Mouse (Mus musculus): Measurements from ENCODE around the gene Rora.

Rora gene

DNA sequence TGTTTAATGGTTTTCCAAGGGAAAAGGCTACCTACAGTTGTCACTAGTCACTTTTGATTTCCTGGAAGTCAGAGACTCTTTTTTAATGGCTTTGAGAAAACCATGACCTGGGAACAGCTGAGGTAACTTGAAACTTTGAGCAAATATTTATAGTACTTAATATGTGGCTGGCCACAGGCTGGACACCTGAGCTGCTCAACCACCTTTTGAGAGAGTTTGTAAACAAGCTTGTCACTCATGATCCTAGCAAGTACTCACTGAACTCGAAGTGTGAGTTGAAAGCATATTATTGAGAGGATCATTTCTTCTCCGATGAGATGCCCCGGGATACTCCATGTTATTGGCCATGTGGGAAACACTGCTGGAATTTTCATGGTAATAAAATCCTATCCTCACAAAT, 353.1 kb downstream of the Rora start:
- no peak for DNase-seq (ENCODE audit: low spot score in 2 of 2)

DNA sequence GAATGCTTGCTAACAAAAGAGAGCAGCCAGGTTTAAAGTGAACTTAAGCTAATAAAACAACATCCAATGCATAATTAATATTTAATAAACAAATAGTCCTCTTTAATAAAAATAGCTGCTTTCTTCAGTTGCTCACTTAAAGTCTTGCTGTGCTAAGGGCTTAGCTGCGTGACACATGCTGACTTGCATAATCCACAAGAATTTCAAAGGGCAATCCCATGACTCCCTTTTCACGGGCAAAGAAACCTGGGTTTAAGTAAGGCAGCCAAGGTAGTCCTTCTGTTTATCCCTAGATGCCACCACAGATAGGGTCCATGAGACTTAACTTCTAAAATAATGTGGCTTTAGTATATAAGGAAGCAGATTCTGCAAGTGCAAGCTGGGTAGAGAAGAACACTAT, 355.1 kb downstream of the Rora start:
- DNase-seq (ENCODE audit: low spot score in 2 of 2), result no peak

DNA sequence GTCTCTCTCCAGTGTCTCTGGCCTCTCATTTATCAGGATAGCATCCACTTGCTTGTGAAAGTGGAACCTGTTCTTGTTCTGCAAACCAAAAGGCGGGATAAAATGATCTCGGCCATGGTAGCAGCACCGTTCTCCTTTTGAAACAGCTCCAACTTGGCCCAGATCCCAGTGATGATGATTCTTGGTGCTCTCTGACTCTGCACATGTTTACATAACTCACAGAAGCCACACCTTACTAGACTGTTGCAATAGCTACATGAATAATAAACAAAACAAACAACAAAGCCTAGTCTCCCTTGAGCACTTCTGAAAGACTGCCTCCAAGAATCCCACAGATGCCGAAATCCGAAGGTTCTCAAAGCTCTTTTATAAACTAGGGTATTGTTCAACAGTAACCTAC, 357.3 kb downstream of the Rora start:
- DNase-seq (ENCODE audit: low spot score in 2 of 2), result peak; percentile 19 to 52

DNA sequence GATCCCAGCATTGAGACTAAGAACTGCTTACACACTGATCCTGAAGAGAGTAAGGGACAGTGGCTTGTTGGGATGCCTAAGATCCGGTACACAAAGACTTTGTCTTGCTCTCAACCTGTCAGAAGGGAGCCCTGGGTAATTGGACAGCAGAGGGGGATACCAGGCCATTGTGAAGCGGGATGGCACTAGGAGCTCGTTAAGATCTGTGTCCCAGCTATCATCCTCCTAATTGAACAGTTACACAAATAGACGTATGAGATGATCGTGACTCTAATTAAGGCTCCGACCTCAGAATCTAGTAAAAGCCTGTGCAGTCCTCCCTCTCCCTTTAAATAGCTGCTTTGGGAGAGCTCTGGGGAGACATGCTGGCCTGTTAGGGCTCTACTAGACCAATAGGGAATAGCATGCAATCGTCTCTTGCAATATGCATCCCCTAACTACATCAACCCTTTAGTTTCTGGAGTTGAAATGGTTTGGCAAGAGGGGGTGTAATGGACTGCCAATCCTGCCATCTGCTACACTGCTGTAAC, 359.7 kb downstream of the Rora start:
- no peak for DNase-seq (ENCODE audit: low spot score in 2 of 2)

DNA sequence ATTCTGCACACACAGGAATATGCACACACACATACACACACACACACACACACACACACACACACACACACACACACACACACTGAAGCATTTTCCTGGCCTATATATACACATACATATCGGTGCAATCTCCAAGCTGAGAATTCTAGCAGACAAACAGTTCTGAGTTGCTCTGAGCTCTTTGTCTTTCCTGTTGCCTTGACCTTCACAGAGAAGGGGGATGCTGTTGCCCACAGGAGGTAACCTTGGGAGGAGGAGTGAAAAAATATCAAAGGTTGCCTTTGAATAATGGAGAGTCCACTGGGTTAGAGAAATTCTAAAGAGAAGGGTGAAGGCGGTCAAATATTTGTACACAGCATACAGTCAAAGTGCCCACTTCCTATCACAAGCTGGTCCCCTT, 360.6 kb downstream of the Rora start:
- no peak for DNase-seq (ENCODE audit: low spot score in 2 of 2)

DNA sequence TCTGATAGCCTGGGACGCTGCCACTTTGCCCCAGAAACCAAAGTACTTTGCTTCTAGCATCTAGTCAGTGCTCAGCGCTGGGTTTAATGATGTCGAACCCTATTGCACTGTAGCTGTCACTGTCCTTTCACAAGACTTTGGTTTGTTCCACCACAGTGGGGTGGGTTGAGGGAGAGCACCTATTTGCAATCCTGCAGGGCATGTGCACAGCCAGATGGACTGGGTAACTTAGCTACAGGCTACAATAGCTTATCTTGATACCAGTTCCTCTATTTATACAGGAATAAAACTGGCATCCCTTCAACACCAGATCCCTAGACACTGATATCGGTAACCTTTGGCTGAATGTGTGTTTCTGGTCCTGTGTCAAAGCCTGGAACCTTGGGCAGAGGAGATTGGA, 366.8 kb downstream of the Rora start:
- DNase-seq (ENCODE audit: low spot score in 2 of 2), result no peak

DNA sequence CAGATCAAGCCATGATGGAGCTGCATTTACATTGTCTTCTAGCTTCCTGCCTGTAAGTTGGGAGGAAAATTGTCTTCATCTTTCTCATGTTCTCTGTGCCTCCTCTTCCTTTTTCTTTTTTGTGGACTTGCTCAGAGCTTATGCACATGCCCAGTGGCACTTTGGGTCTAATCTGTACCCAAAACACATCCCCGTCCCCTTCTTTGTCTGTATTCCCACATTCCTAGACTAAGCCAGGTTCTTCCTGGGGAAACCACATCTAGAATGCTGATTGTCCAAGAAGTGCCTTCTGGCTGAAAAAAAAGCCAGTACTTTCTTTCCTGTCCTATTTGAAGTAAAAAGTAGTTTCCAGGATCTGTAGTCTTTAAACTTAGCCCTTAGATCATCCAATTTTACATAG, 367.9 kb downstream of the Rora start:
- DNase-seq (ENCODE audit: low spot score in 2 of 2), result no peak

DNA sequence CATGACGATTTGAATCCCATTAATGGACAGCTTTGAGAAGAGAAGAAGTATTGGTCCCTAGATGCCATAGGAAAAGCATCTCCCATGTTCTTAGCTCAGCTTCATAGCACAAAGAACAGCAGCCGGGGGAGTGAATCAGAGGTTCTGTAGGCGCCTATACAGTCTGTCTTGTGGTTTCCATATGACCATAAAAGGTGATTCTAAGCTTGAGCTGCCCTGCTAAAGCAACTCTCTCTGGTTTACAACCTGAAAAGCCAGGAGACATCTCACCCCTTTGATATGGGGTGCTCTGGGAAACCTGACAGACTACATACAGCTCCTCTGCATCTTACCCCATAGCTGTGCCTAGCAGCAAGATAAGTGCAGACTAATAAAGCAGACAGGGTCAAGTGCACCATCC, 369.7 kb downstream of the Rora start:
- DNase-seq (ENCODE audit: low spot score in 2 of 2), result no peak

DNA sequence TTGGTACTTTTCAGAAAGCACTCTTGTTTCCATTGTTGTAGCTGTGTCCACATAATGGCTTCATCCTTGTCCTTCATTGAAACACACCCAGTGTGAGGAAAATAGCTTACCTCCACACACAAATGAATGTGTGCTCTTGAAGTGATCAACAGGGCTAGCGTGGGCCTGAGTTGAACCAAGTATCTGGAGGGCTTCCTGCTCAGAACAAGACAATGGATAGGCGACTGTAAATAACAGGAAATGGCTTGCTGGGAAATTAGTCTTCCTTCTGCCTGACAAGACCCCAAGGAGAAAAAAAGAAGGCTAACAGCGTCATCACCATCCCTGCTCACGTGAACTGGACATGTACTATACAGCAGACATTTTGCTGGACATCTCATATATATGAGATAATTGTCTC, 374.6 kb downstream of the Rora start:
- DNase-seq (ENCODE audit: low spot score in 2 of 2), result no peak

DNA sequence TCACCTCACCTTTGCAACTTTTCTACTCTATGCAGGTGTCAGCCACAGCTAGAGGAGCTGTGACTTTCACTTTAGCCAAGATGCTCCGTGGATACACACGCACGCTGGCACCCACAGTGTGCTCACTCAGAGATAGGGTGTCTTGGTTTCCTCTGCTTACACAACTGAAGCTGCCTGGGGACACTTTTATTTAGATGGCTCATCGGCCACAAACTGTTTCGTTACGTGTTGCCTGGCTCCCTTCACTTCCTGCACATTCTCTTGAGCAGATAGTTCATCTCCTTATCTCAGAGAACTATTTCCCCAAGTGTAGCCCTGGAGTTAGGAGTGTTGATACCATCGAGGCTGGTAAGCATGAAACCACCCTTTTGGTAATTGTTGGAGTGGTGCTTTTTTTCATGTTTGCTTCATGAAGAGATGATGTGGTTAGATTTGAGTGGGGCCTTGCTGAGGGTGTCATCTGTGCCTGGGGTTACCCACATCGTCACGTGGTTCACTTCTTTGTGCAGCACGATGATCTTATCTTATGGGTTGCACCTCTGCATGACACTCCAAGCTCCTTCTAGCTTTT, 380.8 kb downstream of the Rora start:
- DNase-seq (ENCODE audit: low spot score in 2 of 2), result no peak

DNA sequence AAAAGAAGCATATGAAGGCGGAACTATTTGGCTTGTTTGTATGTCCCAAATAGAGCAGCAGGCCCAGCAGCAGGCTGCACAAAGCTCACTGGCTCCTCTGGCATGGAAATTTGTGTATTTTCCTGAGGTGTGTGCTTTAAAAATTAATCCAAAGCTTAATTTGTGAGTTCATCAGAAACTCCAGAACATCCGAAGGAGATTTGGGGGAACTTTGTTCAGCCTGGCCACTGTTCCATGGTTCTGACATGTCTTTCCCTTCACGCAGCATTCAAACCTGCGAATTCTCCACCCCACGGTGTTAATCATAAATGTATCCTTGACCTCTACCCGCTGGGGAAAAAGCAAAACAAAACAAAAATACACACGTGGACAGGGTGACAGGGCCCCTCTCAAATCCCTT, 381.9 kb downstream of the Rora start:
- no peak for DNase-seq (ENCODE audit: low spot score in 2 of 2)

DNA sequence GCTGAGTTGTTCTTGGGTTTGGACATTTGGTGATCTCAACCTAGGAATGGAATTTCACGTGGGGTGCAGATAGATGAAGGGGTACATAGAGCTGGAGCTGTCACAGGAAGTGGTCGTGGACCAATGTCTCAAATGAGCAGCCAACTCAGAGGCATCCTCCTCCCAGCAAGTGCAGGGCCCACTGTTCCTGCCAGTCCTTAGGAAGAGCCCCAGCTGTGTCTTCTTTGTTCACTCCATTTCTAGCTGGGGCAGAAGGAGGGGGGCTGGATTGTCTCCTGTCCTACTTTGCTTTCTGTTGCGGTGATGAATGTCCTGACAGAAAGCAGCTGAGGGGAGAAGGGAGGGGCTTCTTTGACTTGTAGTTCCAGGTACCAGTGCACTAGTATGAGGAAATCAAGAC, 382.7 kb downstream of the Rora start:
- no peak for DNase-seq (ENCODE audit: low spot score in 2 of 2)

DNA sequence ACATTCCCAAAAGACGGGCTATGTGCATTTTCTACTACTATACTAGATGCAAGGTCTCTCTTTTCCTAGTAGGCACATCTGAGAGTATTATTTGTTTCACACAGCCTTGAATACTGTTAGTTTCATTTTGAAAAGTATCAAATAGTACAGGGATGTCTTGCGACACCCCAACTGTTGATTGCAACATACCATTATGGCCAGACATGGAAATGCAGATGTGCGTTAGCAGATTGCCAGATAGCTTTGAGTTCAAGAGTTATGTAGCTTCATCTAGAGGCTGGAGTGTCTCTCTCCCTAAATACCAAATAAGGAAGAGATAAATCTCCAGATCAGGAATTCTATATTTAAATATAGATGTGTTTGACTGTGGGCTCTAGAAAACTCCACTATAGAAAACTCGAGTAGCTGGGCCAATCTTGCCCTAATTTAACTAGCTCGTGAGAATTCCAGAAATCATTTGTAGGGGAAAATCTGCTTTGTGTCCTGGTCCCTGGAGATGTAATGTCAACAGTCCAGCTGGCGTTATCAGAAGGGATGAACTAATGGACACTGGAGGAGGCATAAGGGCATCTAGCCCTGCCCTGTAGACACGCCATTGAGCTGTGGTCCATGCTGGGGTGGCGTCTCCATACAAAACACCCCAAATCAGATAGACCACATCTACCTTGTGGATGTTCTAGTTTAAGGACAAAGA, 390.5 kb downstream of the Rora start:
- DNase-seq (ENCODE audit: low spot score in 2 of 2), result peak in 1 of 2 experiments; percentile 31

DNA sequence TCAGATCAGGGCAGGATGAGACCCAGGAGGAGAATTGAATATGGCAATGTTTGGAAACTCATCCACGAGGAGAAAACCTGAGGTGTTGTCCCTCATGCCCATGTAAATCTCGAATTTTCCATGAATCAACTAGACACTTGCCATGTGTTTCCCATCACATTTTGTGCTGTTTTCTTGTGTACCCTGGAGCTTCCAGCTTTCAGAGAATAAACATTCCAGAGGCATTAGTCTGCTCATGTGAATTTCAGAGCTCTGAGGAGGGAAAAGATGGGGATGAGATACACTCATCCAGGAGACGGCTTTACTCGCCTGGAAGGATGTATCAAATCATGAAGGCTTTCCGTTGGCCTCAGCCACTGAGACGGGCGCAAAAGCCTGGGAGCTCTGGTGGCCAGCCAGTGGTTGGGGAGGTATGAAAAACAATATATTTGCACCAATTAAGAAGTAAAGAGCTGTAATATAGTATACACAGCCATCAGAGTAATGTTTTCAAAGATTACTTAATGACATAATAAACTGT, 391.1 kb downstream of the Rora start:
- DNase-seq (ENCODE audit: low spot score in 2 of 2), result no peak

DNA sequence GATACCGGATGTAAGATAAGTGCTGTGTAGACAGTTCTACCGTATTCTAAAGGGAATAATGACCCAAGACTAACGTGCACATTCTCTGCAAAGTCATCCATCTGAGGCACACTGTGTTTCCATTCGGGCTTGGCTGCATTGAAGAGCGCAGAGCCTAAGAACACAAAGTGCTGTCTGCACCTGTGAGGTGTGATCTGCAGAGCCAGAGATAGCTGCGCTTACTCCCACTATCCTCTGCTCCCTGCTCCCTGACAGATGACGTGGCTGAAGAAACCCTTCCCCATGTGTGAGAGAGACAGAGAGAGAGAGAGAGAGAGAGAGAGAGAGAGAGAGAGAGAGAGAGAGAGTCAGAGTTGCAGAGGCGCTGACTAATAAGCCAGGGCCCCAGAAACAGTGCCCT, 392.3 kb downstream of the Rora start:
- DNase-seq (ENCODE audit: low spot score in 2 of 2), result no peak

DNA sequence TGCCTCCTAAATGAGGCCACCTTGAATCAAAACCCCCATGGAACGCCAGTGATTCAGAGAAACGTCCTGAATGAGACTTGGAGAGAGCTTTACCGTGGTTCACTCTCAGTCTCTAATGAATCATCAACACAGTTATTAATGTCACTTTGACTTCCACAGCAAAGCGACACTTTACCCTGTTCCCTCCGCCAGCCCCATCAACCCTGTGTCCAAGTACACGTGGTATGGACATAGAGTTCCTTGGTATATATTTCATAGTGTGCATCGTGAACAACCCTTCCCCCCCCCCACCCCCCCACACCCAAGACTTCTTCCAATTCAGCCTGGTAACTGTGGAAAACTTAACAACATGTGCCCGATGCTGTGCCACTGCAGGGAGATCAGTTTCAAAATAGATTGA, 397.3 kb downstream of the Rora start:
- DNase-seq (ENCODE audit: low spot score in 2 of 2), result no peak

DNA sequence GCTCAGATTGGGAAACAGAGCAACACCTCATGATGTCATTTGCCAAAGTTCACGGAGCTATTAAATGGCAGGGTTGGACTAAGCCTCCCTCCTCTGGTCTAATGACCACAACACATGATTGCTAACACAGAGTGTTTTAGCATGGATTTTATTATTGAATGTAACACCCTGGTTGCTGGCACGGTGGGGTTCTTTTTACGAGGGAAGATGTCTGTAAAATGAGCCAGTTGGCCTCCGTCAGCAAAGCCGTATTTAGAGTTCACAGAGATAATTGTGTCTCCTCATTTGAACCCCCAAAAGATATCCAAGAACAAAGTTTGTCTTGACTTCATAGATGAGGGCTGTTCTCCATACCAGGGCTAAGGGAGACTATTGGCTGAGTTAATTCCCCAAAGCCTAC, 398.3 kb downstream of the Rora start:
- peak in 1 of 2 experiments; percentile 22 for DNase-seq (ENCODE audit: low spot score in 2 of 2)

DNA sequence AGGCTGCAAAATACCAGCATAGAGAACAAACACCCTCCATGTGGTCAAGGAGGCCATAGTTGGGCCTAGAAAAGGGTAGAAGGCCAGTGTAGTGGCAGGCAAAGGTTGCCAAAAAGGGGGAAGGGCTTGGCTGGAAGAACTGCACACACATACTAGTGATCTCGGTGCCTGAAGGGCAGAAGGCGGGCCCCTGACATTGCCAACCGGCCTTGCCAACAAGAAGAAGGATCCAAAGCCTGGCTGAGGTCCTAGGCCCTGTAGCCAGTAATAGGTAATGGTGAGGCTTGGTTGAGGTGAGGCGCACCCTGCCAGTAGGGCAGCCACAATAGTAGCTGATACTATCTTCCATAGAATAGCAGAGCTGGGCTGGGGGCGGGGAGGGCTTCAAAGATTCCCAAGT, 401.7 kb downstream of the Rora start:
- DNase-seq (ENCODE audit: low spot score in 2 of 2), result peak in 1 of 2 experiments; percentile 54

DNA sequence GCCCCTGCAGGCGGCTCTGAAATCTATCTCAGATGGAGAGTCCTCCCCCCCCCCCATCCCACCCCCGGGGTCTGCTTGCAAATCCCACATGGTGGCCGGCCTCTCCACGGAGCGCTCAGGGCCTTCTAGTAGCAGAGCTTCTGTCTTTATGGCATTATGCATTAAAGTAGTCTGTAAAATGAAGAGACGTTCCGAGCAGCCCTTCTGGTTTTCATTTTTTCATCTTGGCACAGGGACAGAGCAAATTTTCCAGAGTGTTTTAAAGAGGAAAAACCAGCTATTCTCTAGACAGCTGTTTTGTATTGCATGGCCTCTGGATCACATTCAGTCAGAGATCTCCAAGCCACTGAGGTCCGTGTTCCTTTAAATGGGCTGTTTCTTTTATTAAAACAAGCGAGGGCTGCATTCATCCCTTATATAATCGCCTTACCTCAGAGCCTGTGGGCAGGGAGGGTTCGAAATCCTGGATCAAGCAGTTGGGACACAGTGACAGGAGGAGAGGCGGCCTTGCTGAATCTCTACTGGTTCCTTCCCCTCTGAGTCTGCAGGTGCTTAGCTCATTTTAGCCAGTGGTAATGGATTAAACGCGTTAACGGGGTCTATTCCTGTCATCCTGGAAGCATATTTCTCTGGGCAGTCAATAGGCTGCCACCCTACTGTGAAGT, 417.7 kb downstream of the Rora start:
- no peak for DNase-seq (ENCODE audit: low spot score in 2 of 2)

DNA sequence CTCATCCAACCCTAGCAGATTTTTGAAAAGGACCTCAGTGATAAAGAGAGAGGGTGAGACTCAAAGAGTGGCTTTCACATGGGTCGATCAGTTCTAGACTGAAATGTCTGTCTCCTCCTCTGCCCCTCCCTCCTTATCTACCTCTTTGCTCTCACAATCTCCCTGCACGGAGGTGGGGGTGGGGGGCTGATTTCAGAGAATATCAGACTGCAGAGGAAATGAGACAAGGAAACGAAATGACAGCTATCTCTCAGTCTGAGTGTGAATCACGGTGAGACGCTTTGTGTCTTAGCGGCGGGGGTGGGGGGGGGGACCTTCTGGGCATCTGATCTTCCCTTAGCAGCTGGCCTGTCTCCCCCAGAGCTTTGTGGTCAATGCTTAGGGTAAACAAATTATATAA, 419.7 kb downstream of the Rora start:
- no peak for DNase-seq (ENCODE audit: low spot score in 2 of 2)

DNA sequence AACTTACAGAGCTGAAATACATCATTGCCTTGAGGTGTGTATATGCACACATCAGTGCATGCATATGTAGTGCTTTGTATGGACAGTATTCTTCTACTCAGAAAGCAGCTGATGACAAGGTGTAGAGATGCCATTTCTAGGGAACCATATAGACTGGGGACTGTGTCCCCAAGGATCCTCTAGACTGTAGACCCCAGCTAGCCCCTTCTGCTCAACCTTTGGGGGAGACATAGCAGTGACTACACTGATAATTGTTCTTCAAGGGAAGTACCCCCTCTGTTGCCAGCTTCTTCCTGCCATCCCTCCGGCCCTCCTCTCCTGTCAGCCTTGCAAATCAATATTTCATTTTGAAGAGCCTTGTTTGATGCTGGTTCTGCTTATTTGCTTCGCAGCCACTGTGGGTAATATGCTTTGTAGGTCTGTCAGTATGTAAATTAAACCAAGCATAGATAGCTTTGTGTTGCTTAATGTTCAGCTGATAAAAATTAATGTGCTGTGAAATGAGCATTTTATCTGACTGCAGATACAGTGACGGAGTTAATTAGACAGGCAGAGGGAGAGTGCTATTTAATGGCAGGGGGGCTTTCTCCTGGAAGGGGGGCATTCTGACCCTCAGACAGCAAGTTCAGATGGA, 430.6 kb downstream of the Rora start:
- DNase-seq (ENCODE audit: low spot score in 2 of 2), result no peak

Measured in urinary bladder, postnatal 36 days (tissue).